Mouse (Mus musculus) intestine, embryonic 15.5 days (tissue): ENCODE measurements around the gene Tcf7. TPM values are rescaled to one million over a fixed set of nuclear protein-coding genes. Genes with fewer than 3 reads are reported as not detected.

Source experiments
- ATAC-seq: fragments of 200-750 bp; cut with Nextera tagmentation; 2 replicates; pipeline ENCODE4 v1.8.0; 2017; ENCODE audit warnings: moderate TSS enrichment, moderate library complexity
- H3K27ac ChIP-seq: fragments of 300-500 bp; sonication (generic); 2 replicates; pipeline ENCODE4 v1.5.1; 2015; ENCODE audit warnings: mild to moderate bottlenecking, inconsistent platforms
- H3K27me3 ChIP-seq: fragments of 300-500 bp; sonication (generic); replicated peaks from 2 replicates; pipeline ENCODE4 v1.6.1; 2015; ENCODE audit warnings: inconsistent platforms
- H3K36me3 ChIP-seq: fragments of 300-500 bp; sonication (generic); 2 replicates; pipeline ENCODE4 v1.6.1; 2015; ENCODE audit warnings: inconsistent platforms
- H3K4me1 ChIP-seq: fragments of 300-500 bp; sonication (generic); replicated peaks from 2 replicates; pipeline ENCODE4 v1.6.1; 2015; ENCODE audit warnings: inconsistent platforms
- H3K4me2 ChIP-seq: fragments of 300-500 bp; sonication (generic); replicated peaks from 2 replicates; pipeline ENCODE4 v1.6.1; 2015; ENCODE audit warnings: mild to moderate bottlenecking, inconsistent platforms
- H3K4me3 ChIP-seq: fragments of 300-500 bp; sonication (generic); replicated peaks from 2 replicates; pipeline ENCODE4 v1.5.1; 2015; ENCODE audit warnings: inconsistent platforms
- H3K9ac ChIP-seq: fragments of 300-500 bp; sonication (generic); 2 replicates; pipeline ENCODE4 v1.6.1; 2015; ENCODE audit warnings: inconsistent platforms
- H3K9me3 ChIP-seq: fragments of 300-500 bp; sonication (generic); 2 replicates; pipeline ENCODE4 v1.6.1; 2016; ENCODE audit warnings: inconsistent platforms
- WGBS: fragments of 180-500 bp; shearing (Covaris S2); methylation state at CpG from one replicate; pipeline ENCODE4 v1.1.7; 2015; 5-methylcytosine and 5-hydroxymethylcytosine counted together
- polyA plus RNA-seq: library from polyadenylated mRNA; unstranded; fragments of >200 nt; fragmentation: Nextera tagmentation; extraction: Ambion mirVana; gene quantifications from 2 replicates; pipeline ENCODE4 v1.2.1, GENCODE M21; 2015

The Tcf7 gene
- polyA plus RNA-seq, 1 experiment from 2014 or later, result 8.2 TPM

DNA sequence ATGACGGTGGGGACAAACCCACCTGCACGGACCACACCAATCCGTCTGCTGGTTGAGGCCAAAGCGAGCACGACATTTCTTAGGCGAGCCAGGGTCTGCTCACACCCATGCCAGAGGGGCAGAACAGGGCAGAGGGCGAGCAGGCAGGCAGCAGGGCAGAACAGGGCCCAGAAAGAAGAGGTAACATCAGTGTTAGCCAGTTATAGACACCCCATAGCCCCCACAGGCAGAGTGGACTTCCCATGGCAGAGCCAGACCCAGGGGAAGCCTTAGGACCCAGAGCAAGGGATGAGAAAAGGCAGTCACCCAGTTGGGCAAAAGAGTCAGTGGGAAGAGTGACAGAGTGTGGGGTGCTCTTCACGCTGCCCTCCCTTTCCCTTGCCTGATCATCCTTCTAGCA is 27.7 kb downstream of the Tcf7 start:
- ATAC-seq, result no peak
- WGBS, result 89% methylated on average over 8 of the region's 8 CpGs
- Histone ChIP-seq H3K9ac (no peak overlapping the region), H3K4me1 (peaks cover 6% of the 10 kb centered on the region; the same call in 1 of the 2 replicates), H3K4me3 (no peak overlapping the region), H3K9me3 (no peaks in the 10 kb centered on the region), H3K4me2 (no peak overlapping the region), H3K36me3 (no peaks in the 10 kb centered on the region), H3K27ac (no peak overlapping the region), H3K27me3 (no peaks in the 10 kb centered on the region)

DNA sequence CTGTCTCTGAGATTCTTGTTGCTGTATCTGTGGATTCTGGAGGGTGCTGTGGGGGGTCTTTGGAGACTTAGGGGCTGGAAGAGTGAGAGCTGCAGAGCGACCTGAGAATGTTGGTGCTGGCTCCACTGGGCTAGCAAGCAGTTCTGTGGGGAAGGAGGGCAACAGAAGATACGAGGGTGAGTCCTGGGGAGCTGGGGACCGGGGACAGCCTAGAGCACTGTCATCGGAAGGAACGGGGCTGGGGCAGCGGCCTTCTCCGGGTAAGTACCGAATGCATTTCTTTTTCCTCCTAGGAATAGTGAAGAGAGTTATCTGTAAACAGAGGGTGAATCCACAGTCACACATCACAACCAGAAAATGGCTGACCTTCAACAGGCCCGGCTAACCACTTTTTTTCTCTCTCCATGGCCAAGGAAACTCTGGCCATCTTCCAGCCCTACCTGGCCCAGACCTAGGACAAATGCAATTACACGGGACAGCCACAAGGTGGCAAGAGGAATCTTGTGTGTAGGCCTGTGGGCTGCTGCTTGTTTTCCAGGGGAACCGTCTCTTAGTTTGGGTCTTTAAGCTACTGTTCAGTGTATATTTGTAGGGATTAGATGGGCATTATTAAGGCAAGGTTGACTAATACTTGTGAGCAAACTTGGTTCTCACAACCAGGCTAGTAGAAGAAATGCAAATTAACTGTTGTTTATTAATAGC is 29.0 kb downstream of the Tcf7 start:
- Histone ChIP-seq H3K9ac (no peak overlapping the region), H3K36me3 (no peaks in the 10 kb centered on the region), H3K4me3 (no peak overlapping the region), H3K27ac (peak overlapping the region; percentile 37; the same call in 1 of the 2 replicates), H3K4me2 (no peak overlapping the region), H3K9me3 (no peaks in the 10 kb centered on the region), H3K27me3 (no peaks in the 10 kb centered on the region), H3K4me1 (peaks cover 6% of the 10 kb centered on the region; the same call in 1 of the 2 replicates)
- peak; percentile 73 for ATAC-seq
- WGBS, result 61% methylated on average over 11 of the region's 11 CpGs

DNA sequence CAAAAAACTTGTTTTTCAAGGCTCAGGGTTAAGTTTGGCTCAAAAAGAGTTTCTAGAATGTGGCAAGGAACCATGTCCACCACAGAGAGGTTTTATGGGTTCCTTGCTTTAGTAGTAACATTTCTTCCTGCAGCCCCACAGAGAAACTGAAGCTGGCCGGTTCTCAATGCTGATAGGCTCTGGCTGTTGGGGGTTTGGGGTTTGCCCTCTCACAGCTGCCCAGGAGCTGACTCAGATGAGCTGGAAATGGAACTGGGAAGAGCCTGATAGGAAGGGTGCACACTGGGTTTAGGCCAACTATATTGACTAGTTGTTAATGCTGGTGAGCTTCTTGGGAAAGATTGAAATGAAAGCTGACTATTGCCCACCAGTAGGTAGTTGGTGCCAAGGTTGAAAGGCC is 30.1 kb downstream of the Tcf7 start:
- 38% methylated on average over 1 of the region's 1 CpGs for WGBS
- H3K4me3 ChIP-seq, result no peak overlapping the region
- H3K9me3 ChIP-seq, result no peaks in the 10 kb centered on the region
- H3K27me3 ChIP-seq, result no peaks in the 10 kb centered on the region
- H3K36me3 ChIP-seq, result 0 out of 2 replicates have a peak, but pooled peaks cover under 1% of the 10 kb centered on the region
- peaks cover 6% of the 10 kb centered on the region; the same call in 1 of the 2 replicates for H3K4me1 ChIP-seq
- peak overlapping the region; percentile 37 for H3K27ac ChIP-seq
- no peak for ATAC-seq
- H3K9ac ChIP-seq, result no peak overlapping the region
- no peak overlapping the region for H3K4me2 ChIP-seq

DNA sequence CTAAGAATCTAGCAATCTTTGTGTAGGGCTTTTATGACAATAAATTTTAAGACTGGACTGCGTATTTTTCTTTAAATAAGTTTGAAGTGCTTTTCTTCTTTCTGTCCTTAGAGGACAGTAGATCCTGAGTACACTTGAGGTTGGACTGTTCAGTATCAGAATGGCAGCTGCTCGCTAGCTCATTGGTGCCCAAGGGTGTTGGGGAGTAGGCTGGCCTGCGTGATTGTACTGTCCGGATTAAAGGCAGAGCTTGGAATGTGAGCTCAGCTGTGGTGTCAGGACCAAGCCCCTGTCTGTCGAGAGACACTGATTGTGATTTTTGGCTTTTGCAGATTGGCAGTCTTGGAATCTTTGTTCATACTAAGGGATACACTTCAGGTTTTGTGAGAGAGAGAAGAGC is 31.0 kb downstream of the Tcf7 start:
- H3K4me2 ChIP-seq, result no peak overlapping the region
- no peak overlapping the region for H3K27ac ChIP-seq
- peaks cover 3% of the 10 kb centered on the region; the same call in 1 of the 2 replicates for H3K4me1 ChIP-seq
- H3K27me3 ChIP-seq, result no peaks in the 10 kb centered on the region
- H3K36me3 ChIP-seq, result 0 out of 2 replicates have a peak, but pooled peaks cover 3% of the 10 kb centered on the region
- no peaks in the 10 kb centered on the region for H3K9me3 ChIP-seq
- H3K4me3 ChIP-seq, result no peak overlapping the region
- H3K9ac ChIP-seq, result no peak overlapping the region
- WGBS, result 70% methylated on average over 5 of the region's 5 CpGs
- ATAC-seq, result no peak

DNA sequence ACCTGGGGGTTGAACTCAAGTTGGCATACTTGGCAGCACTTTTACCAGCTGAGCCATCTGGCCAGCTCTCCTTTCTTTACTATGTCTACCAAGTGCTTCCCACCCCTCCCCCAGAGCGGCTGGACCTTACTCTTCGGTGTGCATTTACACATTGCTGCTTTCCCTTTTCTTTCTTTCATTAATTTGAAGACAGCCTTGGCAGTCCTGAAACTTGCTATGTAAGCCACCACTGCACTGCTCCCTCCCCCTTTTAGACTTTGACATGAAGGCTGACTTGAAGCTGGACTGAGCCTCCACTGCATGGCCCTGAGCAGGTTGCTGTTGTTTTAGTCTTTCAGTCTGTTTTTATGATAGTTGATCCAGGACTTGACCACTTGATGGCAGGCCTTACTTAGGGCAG is 33.4 kb downstream of the Tcf7 start:
- Histone ChIP-seq H3K9me3 (no peaks in the 10 kb centered on the region), H3K9ac (no peak overlapping the region), H3K27me3 (no peaks in the 10 kb centered on the region), H3K4me1 (peaks cover 3% of the 10 kb centered on the region; the same call in 1 of the 2 replicates), H3K27ac (no peak overlapping the region), H3K4me3 (no peak overlapping the region), H3K4me2 (no peak overlapping the region), H3K36me3 (0 out of 2 replicates have a peak, but pooled peaks cover 3% of the 10 kb centered on the region)
- WGBS, result 88% methylated on average over 2 of the region's 2 CpGs
- ATAC-seq, result no peak

DNA sequence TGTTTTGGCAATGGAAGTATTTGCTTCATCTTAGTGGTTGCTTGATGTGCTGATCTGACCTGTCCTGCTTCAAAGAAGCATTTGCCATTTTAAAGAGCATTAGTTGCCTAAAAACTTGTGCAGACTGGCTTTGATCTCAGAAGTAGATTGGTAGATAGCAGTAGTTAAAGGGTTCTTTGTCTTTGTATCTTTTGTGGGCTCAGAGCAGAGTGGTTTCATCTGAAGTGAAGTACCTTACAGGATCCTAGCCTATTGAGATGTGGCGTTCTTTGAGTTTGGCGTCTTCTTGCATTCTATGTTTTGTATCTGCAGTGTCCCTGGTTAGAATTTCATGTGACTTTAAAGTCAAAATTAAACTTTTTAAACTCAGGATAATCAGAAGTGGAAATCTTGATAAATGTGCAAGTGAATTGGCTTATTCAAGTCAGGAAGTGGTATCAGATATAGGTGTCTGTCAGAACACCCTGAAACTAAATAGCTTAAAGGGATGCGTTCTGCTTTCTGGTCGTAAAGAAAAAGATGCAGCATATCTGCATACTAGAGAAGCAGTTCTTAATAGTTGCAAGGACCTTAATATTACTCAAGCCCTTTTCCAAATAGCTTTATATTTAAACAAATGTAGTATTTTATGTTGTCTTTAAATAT is 41.8 kb downstream of the Tcf7 start:
- no peaks in the 10 kb centered on the region for H3K4me1 ChIP-seq
- H3K36me3 ChIP-seq, result 0 out of 2 replicates have a peak, but pooled peaks cover 5% of the 10 kb centered on the region
- H3K27me3 ChIP-seq, result no peaks in the 10 kb centered on the region
- no peak overlapping the region for H3K27ac ChIP-seq
- H3K9ac ChIP-seq, result no peak overlapping the region
- no peak for ATAC-seq
- WGBS, result 93% methylated on average over 4 of the region's 4 CpGs
- no peak overlapping the region for H3K4me3 ChIP-seq
- H3K9me3 ChIP-seq, result no peaks in the 10 kb centered on the region
- no peak overlapping the region for H3K4me2 ChIP-seq

DNA sequence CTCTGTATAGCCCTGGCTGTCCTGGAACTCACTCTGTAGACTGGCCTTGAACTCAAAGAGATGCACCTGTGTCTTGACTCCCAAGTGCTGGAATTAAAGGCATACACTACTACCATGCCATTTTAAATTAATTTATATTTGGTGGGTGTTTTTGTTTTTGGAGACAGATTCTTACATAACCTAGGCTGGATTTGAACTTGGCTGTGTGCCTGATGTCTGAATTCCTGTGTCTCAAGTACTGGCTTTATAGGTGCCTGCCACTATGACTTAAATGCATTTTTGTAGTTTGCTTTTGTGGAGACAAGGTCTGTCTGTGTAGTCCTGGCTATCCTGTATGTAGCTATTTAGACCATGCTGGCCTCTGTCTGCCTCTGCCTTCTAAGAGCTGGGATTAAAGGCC is 48.3 kb downstream of the Tcf7 start:
- no peak overlapping the region for H3K9ac ChIP-seq
- no peak overlapping the region for H3K4me2 ChIP-seq
- H3K4me1 ChIP-seq, result peaks cover 16% of the 10 kb centered on the region
- no peaks in the 10 kb centered on the region for H3K27me3 ChIP-seq
- ATAC-seq, result no peak
- H3K9me3 ChIP-seq, result no peaks in the 10 kb centered on the region
- 0 out of 2 replicates have a peak, but pooled peaks cover 5% of the 10 kb centered on the region for H3K36me3 ChIP-seq
- H3K27ac ChIP-seq, result no peak overlapping the region
- H3K4me3 ChIP-seq, result no peak overlapping the region

DNA sequence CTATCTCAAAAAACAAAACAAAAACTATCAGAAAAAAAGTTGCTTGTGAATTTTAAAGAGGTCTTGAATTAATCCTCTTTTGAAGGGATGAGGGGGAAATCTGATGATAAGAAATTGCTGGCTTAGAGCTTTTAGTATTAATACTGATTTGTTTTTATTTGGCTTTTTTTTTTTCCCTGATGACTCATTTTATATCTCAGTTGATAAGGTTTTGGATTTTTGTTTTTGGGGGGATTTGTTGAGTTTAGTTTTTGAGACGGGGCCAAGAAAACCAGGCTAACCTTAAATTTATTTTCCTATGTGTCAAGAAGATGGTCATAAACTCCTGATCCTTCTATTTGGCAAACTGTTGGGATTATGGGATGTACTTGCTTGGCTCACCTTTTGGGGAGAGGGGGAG is 48.9 kb downstream of the Tcf7 start:
- H3K9me3 ChIP-seq, result no peaks in the 10 kb centered on the region
- 75% methylated on average over 1 of the region's 1 CpGs for WGBS
- no peak overlapping the region for H3K27ac ChIP-seq
- H3K36me3 ChIP-seq, result 0 out of 2 replicates have a peak, but pooled peaks cover 5% of the 10 kb centered on the region
- peaks cover 16% of the 10 kb centered on the region for H3K4me1 ChIP-seq
- ATAC-seq, result no peak
- H3K27me3 ChIP-seq, result no peaks in the 10 kb centered on the region
- H3K9ac ChIP-seq, result no peak overlapping the region
- no peak overlapping the region for H3K4me3 ChIP-seq
- peak overlapping the region; percentile 65; the same call in 1 of the 2 replicates for H3K4me2 ChIP-seq

DNA sequence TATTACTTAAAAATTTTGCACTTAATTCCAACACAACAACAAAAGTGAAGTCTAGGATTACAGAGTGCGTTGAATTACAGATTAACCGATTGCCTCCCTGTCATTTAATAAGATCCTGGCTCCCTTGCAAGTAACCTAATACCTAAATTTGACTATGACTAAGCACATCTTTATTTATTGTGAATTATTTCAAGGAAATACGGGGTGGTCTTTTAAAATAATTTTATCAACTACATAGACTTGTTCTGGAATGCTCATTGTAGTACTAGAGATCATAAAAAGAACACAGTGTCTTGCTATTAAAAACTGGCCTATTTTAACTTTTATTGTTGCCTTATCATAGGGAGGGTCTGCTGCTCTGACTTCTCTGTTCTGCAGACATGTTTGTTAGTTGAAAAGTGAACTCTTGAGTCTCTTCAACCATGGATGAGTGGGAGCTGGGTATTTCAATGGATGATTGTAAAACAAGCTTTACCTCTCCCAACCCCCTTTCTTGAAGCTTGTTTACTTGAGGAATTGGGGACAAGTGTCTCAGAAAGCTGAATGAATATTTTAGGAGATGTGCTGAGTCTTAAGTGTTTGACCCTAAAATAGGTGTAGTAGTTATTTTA is 49.7 kb downstream of the Tcf7 start:
- H3K9ac ChIP-seq, result no peak overlapping the region
- H3K4me2 ChIP-seq, result peak overlapping the region; percentile 65
- H3K4me3 ChIP-seq, result peak overlapping the region; percentile 96
- H3K27me3 ChIP-seq, result no peaks in the 10 kb centered on the region
- ATAC-seq, result no peak
- no peaks in the 10 kb centered on the region for H3K36me3 ChIP-seq
- H3K9me3 ChIP-seq, result no peaks in the 10 kb centered on the region
- H3K27ac ChIP-seq, result no peak overlapping the region
- 23% methylated on average over 3 of the region's 3 CpGs for WGBS
- H3K4me1 ChIP-seq, result peaks cover 16% of the 10 kb centered on the region

DNA sequence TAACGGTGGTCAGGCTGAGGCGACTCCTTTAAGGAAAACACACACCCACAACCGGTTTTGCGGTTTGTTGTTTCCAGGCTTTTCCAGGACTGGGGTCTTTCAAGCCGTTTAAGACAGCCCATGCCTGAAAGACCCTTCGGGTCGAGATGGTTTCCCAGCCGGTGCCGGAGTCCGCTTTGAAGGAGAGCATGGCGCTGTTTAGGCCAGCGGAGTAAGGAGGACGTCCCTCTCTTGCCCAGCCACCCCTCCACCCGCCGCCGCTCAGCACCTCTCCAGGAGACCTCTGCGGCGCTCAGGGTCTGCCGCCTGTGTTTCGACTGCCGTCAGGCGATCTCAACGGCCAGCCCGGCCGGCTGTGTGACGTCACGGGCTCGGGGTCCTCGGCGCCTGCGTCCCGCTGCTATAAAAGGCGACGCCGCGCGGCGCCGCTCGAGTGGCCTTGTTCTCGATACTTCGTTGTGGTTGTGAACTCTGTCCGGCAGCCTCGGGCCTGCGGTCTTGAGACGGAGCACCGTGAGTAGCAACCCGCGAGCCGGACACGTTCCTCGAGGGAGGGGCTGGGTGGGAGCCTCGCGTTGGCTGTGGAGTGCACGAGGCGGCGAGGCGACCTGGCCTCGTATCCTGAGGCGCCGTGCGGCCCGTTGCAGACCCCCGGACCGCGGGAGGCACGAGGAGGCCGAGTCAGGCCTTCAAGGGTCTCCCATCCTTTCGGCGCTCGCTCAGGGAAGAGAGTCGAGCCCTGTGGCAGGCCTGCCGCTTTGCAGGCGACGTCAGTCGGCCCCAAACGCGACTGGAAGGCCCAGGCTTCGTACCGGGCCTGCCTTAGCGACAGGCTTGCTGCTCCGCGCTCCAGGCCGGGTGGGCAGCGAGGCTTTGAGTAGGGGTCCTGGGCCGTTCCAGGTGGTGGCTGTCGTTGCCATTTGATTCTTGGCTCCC is 50.9 kb downstream of the Tcf7 start, which contains the start of gene Skp1a:
Skp1a (plus strand) TSS at position 390 of the 936 bp plus-strand sequence.
- Histone ChIP-seq H3K4me1 (peaks cover 16% of the 10 kb centered on the region), H3K36me3 (no peaks in the 10 kb centered on the region), H3K4me3 (peak within 1 kb of the TSS; percentile 96), H3K27me3 (no peaks in the 10 kb centered on the region), H3K27ac (peak within 1 kb of the TSS; percentile 97), H3K9me3 (no peaks in the 10 kb centered on the region), H3K4me2 (peak within 1 kb of the TSS; percentile 65), H3K9ac (peak within 1 kb of the TSS; percentile 100)
- ATAC-seq, result peak; percentile 90
- under 1% methylated on average over 84 of the region's 87 CpGs for WGBS

DNA sequence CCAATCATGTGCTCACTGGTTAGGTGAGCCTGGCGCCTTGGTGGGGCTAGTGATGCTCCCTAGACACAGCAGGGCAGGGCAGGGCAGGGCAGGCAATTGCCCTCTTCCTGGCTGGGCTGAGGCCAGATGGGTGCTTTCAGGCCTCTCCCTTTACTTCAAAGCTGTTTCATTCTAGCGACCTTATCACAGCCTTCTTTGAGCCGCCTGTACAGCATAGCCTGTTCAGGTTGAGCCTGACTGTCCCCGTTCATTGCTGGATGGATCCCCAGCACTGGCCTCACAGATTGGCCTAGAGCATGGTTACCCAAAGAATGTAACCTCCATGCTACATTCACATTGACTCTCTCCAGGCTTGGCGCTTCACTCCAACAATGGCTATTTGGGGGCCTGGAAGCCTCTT is 52.1 kb downstream of the Tcf7 start:
- peak; percentile 67 for ATAC-seq
- Histone ChIP-seq H3K4me3 (peak overlapping the region; percentile 96), H3K36me3 (no peaks in the 10 kb centered on the region), H3K4me2 (peak overlapping the region; percentile 65), H3K9ac (0 out of 2 replicates have a peak overlapping the region, but pooled peaks have one; percentile 100), H3K27ac (peak overlapping the region; percentile 97), H3K4me1 (peaks cover 16% of the 10 kb centered on the region), H3K9me3 (no peaks in the 10 kb centered on the region), H3K27me3 (no peaks in the 10 kb centered on the region)
- WGBS, result 38% methylated on average over 5 of the region's 5 CpGs
